Mouse (Mus musculus) lung, postnatal 0 days (tissue): ENCODE measurements at regions not wholly inside any gene's neighbourhood (a gene's known extent, or its start where the extent isn't known, plus 50 kb on each side); places are given as distances from the start of the nearest gene placed in this dataset.

ENCODE experiments used
- CTCF ChIP-seq: IDR thresholded peaks from 2 replicates; pipeline ENCODE4 v1.5.1; 2016; ENCODE audit warnings: antibody characterized with exemption, mild to moderate bottlenecking
- EP300 ChIP-seq: IDR thresholded peaks from 2 replicates; pipeline ENCODE4 v1.6.1; 2016; ENCODE audit warnings: antibody characterized with exemption, mild to moderate bottlenecking, control low read depth

DNA sequence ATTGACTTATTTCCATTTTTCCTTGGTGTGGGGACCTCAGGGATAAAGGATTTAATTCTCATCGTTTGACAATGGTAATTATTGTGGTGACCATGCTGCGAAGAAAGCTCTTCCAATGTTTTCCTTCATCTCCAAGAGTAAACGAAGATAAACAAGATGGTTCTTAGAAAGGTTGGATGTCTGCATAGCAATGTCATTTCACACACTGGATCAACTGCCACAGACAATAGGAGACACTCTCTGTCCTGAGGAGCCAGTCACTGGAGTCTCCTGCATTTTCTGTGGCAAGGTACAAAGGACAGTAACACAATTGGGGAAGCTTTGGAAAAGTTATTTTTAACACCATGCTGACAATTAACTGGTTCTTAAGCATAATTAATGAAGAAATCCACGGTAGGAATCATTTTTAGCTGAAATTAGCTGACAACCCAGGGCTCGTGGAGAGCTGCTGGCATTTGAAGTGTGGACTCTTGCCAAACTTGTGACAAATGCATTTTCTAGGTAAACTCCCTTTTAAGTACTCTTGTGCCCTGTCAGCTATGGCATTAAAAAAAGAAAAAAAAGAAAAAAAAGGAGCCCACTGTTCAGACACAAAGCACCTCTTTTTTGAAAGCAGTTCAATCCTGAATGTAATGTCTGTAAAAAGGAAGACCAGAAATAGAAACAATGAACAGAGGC is 475.8 kb downstream of the Otol1 start:
- TF ChIP-seq CTCF (no peak), EP300 (no peak)
